Comparison of ENCODE assay signal across 10 mouse cellular contexts in genomic region chr13:18614763-18615616, GRCm38 (mm10).
DNase-seq lines count a peak whose midpoint lies in the region; ATAC-seq lines count a peak whose summit lies in the region.
"Had no signal": no experiment of that assay in that cellular context is flagged by ENCODE, and none has a peak within 500 bp of the region (broad histone marks: within the 10 kb centered on the region; RNA-seq: fewer than 3 reads in every experiment).

No protein-coding gene starts in this region.

- no peaks in the 10 kb centered on the region for H3K27me3 ChIP-seq in heart, embryonic 16.5 days (ENCODE audit: control insufficient read depth, insufficient read depth, low read length)
- H3K27me3 ChIP-seq in hindbrain, embryonic 16.5 days (replicated peaks; ENCODE audit: control insufficient read depth, insufficient read depth, low read length), result no peaks in the 10 kb centered on the region
- no peaks in the 10 kb centered on the region for H3K27me3 ChIP-seq in neural tube, embryonic 13.5 days

- H3K4me3 ChIP-seq in heart, embryonic 16.5 days (ENCODE audit: low read length), result no peak overlapping the region
- H3K4me3 ChIP-seq in hindbrain, embryonic 16.5 days (ENCODE audit: low read length), result no peak overlapping the region
- H3K4me3 ChIP-seq in neural tube, embryonic 13.5 days, result no peak overlapping the region

- peak overlapping the region; percentile 32; the same call in 1 of the 2 replicates for H3K4me2 ChIP-seq in heart, embryonic 16.5 days (ENCODE audit: low read depth, low read length)
- H3K4me2 ChIP-seq in hindbrain, embryonic 16.5 days (ENCODE audit: low read length), result peak overlapping the region; percentile 22; the same call in 1 of the 2 replicates
- H3K4me2 ChIP-seq in neural tube, embryonic 13.5 days, result peak overlapping the region; percentile 25

- H3K27ac ChIP-seq in heart, embryonic 16.5 days (ENCODE audit: low read length), result no peak overlapping the region
- no peak overlapping the region for H3K27ac ChIP-seq in hindbrain, embryonic 16.5 days (ENCODE audit: low read depth, low read length)
- no peak overlapping the region for H3K27ac ChIP-seq in neural tube, embryonic 13.5 days (replicated peaks)

- no peak overlapping the region for H3K9ac ChIP-seq in heart, embryonic 16.5 days (ENCODE audit: low read length)
- H3K9ac ChIP-seq in hindbrain, embryonic 16.5 days (ENCODE audit: low read depth, low read length), result no peak overlapping the region
- no peak overlapping the region for H3K9ac ChIP-seq in neural tube, embryonic 13.5 days

- H3K4me1 ChIP-seq in heart, embryonic 16.5 days (ENCODE audit: control insufficient read depth, insufficient read depth, low read length), result no peaks in the 10 kb centered on the region
- H3K4me1 ChIP-seq in hindbrain, embryonic 16.5 days (ENCODE audit: control insufficient read depth, insufficient read depth, low read depth, low read length), result peaks cover 3% of the 10 kb centered on the region; the same call in 1 of the 2 replicates
- H3K4me1 ChIP-seq in neural tube, embryonic 13.5 days (replicated peaks), result peaks cover 11% of the 10 kb centered on the region

- WGBS in heart, embryonic 16.5 days, result 15% methylated on average over 18 of the region's 18 CpGs
- WGBS in hindbrain, embryonic 16.5 days, result 27% methylated on average over 16 of the region's 18 CpGs
- 20% methylated on average over 18 of the region's 18 CpGs for WGBS in neural tube, embryonic 13.5 days

- no peak; the same call in 1 of the 2 replicates for ATAC-seq in heart, embryonic 16.5 days (replicated peaks; ENCODE audit: extremely low read depth, insufficient read depth, low FRiP score)
- ATAC-seq in hindbrain, embryonic 16.5 days, result peak; percentile 71
- peak; percentile 43 for ATAC-seq in neural tube, embryonic 13.5 days (ENCODE audit: low read depth)

- no peaks in the 10 kb centered on the region for H3K9me3 ChIP-seq in heart, embryonic 16.5 days (replicated peaks; ENCODE audit: control insufficient read depth, low read length)
- H3K9me3 ChIP-seq in hindbrain, embryonic 16.5 days (ENCODE audit: control insufficient read depth, low read length), result no peaks in the 10 kb centered on the region
- no peaks in the 10 kb centered on the region for H3K9me3 ChIP-seq in neural tube, embryonic 13.5 days

- intact Hi-C loops in left cerebral cortex, postnatal 25 days (cut with DNase I), result no loop called here

- no peak for DNase-seq in heart, adult 11 months
- DNase-seq in embryo, embryonic 11 days, result peak; percentile 41
- DNase-seq in cerebellum, adult 11-12 months, result no peak
- no peak for DNase-seq in left cerebral cortex, postnatal 25 days (ENCODE audit: low spot score in 2 of 2)
- no peak for DNase-seq in thymus, postnatal 4 days
- DNase-seq: kidney, postnatal 14 days; thymus, postnatal 14 days had no signal

- H3K36me3 ChIP-seq in heart, embryonic 16.5 days (ENCODE audit: control insufficient read depth, insufficient read depth), result no peaks in the 10 kb centered on the region
- H3K36me3 ChIP-seq in hindbrain, embryonic 16.5 days (ENCODE audit: control insufficient read depth, insufficient read depth, low read length), result no peaks in the 10 kb centered on the region
- H3K36me3 ChIP-seq in neural tube, embryonic 13.5 days, result no peaks in the 10 kb centered on the region
